Mouse (Mus musculus) small intestine, adult 2 months (tissue): ENCODE results near the gene Hist1h2bn. TPM values are rescaled to one million over a fixed set of nuclear protein-coding genes. Genes with fewer than 3 reads are reported as not detected.
A peak's percentile ranks its signal among the peaks of the same experiment; 100 is the strongest.
"Not testable (repeated sequence)": the region's sequence is repeated elsewhere in the genome, so short reads cannot be mapped to it uniquely, and the experiment has no call there.

Source experiments
- H3K27ac ChIP-seq: fragments of 200-500 bp; 2 replicates; pipeline ENCODE4 v1.5.1; 2012; ENCODE audit warnings: low read depth, low read length, control low read depth, inconsistent platforms; ENCODE audit not compliant: insufficient read depth
- H3K27me3 ChIP-seq: fragments of 200-500 bp; 2 replicates; pipeline ENCODE4 v1.6.1; 2012; ENCODE audit warnings: mild to moderate bottlenecking, moderate library complexity, low read length, inconsistent platforms; ENCODE audit not compliant: control insufficient read depth, insufficient read depth
- H3K36me3 ChIP-seq: fragments of 200-500 bp; 2 replicates; pipeline ENCODE4 v1.6.1; 2012; ENCODE audit warnings: mild to moderate bottlenecking, low read length, control low read depth, inconsistent platforms; ENCODE audit not compliant: control insufficient read depth, insufficient read depth
- H3K4me1 ChIP-seq: fragments of 200-500 bp; 2 replicates; pipeline ENCODE4 v1.6.1; 2012; ENCODE audit warnings: low read length, inconsistent platforms, mixed read lengths; ENCODE audit not compliant: control insufficient read depth, insufficient read depth, insufficient read length
- H3K4me3 ChIP-seq: fragments of 200-500 bp; 2 replicates; pipeline ENCODE4 v1.5.1; 2012; ENCODE audit warnings: low read depth, mild to moderate bottlenecking, control low read depth, inconsistent platforms, low read length, moderate library complexity
- CTCF ChIP-seq: fragments of 200-500 bp; IDR thresholded peaks from 2 replicates; pipeline ENCODE4 v1.5.1; 2012; ENCODE audit warnings: low read depth, mild to moderate bottlenecking, control low read depth, inconsistent platforms, low read length, moderate library complexity, mixed read lengths; ENCODE audit not compliant: insufficient replicate concordance, insufficient read length; ENCODE audit errors: extremely low read depth
- POLR2A ChIP-seq: fragments of 200-500 bp; IDR thresholded peaks from 2 replicates; pipeline ENCODE4 v1.6.1; 2012; ENCODE audit warnings: low read depth, mild to moderate bottlenecking, control low read depth, inconsistent platforms, low read length, moderate library complexity
- WGBS: fragments of 180-500 bp; shearing (Covaris S2); methylation state at CpG from one replicate; pipeline ENCODE4 v1.1.7; 2018; 5-methylcytosine and 5-hydroxymethylcytosine counted together
- polyA plus RNA-seq: library from polyadenylated mRNA; depleted of rRNA; stranded (reverse); fragments of >200 nt; gene quantifications from 2 replicates; pipeline ENCODE4 v1.2.3, GENCODE M21; 2012

Hist1h2bn gene
- polyA plus RNA-seq, 1 experiment = 21.8 TPM

GRCm38 (mm10) chr13:21734906-21735767 is 18.8 kb upstream of the Hist1h2bn start, which contains the start of gene Hist1h4j:
Gene Hist1h4j (plus strand): TSS chr13:21735064.
- Histone ChIP-seq H3K27ac (peak within 1 kb of the TSS; percentile 59), H3K4me3 (peak within 1 kb of the TSS; percentile 61)
- not testable (repeated sequence) for H3K27me3 ChIP-seq, H3K36me3 ChIP-seq, H3K4me1 ChIP-seq
- under 1% methylated on average over 48 of the region's 56 CpGs for WGBS
- TF ChIP-seq POLR2A = peak; percentile 71; the same call in 1 of the 2 replicates

- H3K36me3 ChIP-seq = no peaks in the 10 kb centered on the region; the same call in 1 of the 2 replicates
- whole genome bisulfite sequencing = 29% methylated on average over 1 of the region's 1 CpGs
- no peak overlapping the region for H3K27ac ChIP-seq
- no peaks in the 10 kb centered on the region for H3K27me3 ChIP-seq
- TF ChIP-seq CTCF (no peak), POLR2A (no peak)
- peaks cover 3% of the 10 kb centered on the region; the same call in 1 of the 2 replicates for H3K4me1 ChIP-seq
- no peak overlapping the region for H3K4me3 ChIP-seq
Observed at GRCm38 (mm10) chr13:21745006-21745405, 8.9 kb upstream of the Hist1h2bn start.

- Histone ChIP-seq H3K36me3 (no peaks in the 10 kb centered on the region; the same call in 1 of the 2 replicates), H3K4me1 (peaks cover 3% of the 10 kb centered on the region; the same call in 1 of the 2 replicates), H3K27ac (peak overlapping the region; percentile 71), H3K27me3 (no peaks in the 10 kb centered on the region), H3K4me3 (peak overlapping the region; percentile 66)
- TF ChIP-seq CTCF (no peak), POLR2A (no peak)
- 2% methylated on average over 5 of the region's 5 CpGs for WGBS
Observed at GRCm38 (mm10) chr13:21749387-21750158, 4.3 kb upstream of the Hist1h2bn start.

GRCm38 (mm10) chr13:21750159-21751017 is 3.5 kb upstream of the Hist1h2bn start, which contains the start of gene Hist1h4k:
Gene Hist1h4k (minus strand): TSS chr13:21750505.
- peak within 1 kb of the TSS; percentile 66 for H3K4me3 ChIP-seq
- H3K27ac ChIP-seq = peak within 1 kb of the TSS; percentile 71
- H3K36me3 ChIP-seq, H3K27me3 ChIP-seq, H3K4me1 ChIP-seq: not testable (repeated sequence)
- under 1% methylated on average over 54 of the region's 56 CpGs for WGBS
- TF ChIP-seq POLR2A = peak; percentile 89

GRCm38 (mm10) chr13:21751417-21751816 is 2.5 kb upstream of the Hist1h2bn start:
- no peak for TF ChIP-seq POLR2A
- no peak for TF ChIP-seq CTCF
- H3K27me3 ChIP-seq = no peaks in the 10 kb centered on the region
- no peak overlapping the region for H3K27ac ChIP-seq

GRCm38 (mm10) chr13:21751827-21752226 is 2.1 kb upstream of the Hist1h2bn start:
- TF ChIP-seq CTCF = no peak
- no peak for TF ChIP-seq POLR2A
- WGBS = 74% methylated on average over 3 of the region's 3 CpGs
- no peaks in the 10 kb centered on the region for H3K27me3 ChIP-seq
- H3K27ac ChIP-seq = no peak overlapping the region
- no peaks in the 10 kb centered on the region for H3K36me3 ChIP-seq
- no peak overlapping the region for H3K4me3 ChIP-seq
- peaks cover 3% of the 10 kb centered on the region; the same call in 1 of the 2 replicates for H3K4me1 ChIP-seq

More at GRCm38 (mm10) chr13:21751417-21751816, 2.5 kb upstream of the Hist1h2bn start:
- Histone ChIP-seq H3K36me3 (no peaks in the 10 kb centered on the region; the same call in 1 of the 2 replicates), H3K4me3 (no peak overlapping the region), H3K4me1 (peaks cover 3% of the 10 kb centered on the region; the same call in 1 of the 2 replicates)
